19 mouse cellular contexts compared by ENCODE assay signal in genomic region chr8:57457942-57458341, GRCm38 (mm10). TPM values are rescaled to one million over a fixed set of nuclear protein-coding genes. Genes with fewer than 3 reads are reported as not detected.
DNase-seq lines count a peak whose midpoint lies in the region; ATAC-seq and TF ChIP-seq lines count a peak whose summit lies in the region.
"Had no signal": no experiment of that assay in that cellular context is flagged by ENCODE, and none has a peak within 500 bp of the region (broad histone marks: within the 10 kb centered on the region; RNA-seq: fewer than 3 reads in every experiment).

No protein-coding gene starts in this region.

- no peaks in the 10 kb centered on the region for H3K27me3 ChIP-seq in forebrain, postnatal 0 days (ENCODE audit: insufficient read depth, low read length)
- no peaks in the 10 kb centered on the region for H3K27me3 ChIP-seq in forebrain, embryonic 10.5 days (ENCODE audit: poor library complexity, severe bottlenecking)
- no peaks in the 10 kb centered on the region for H3K27me3 ChIP-seq in lung, embryonic 16.5 days (ENCODE audit: control insufficient read depth, insufficient read depth, low read depth, low read length)
- no peaks in the 10 kb centered on the region for H3K27me3 ChIP-seq in limb, embryonic 14.5 days (ENCODE audit: control insufficient read depth, insufficient read depth, low read length)
- H3K27me3 ChIP-seq: forebrain, embryonic 13.5 days; midbrain, embryonic 15.5 days; stomach, embryonic 15.5 days had no signal

- no peaks in the 10 kb centered on the region for H3K4me1 ChIP-seq in forebrain, postnatal 0 days (ENCODE audit: insufficient read depth)
- no peaks in the 10 kb centered on the region for H3K4me1 ChIP-seq in forebrain, embryonic 10.5 days
- H3K4me1 ChIP-seq in lung, embryonic 16.5 days (replicated peaks; ENCODE audit: control insufficient read depth, insufficient read depth, low read length), result 0 out of 2 replicates have a peak, but pooled peaks cover 3% of the 10 kb centered on the region
- peaks cover 9% of the 10 kb centered on the region; the same call in 1 of the 2 replicates for H3K4me1 ChIP-seq in limb, embryonic 14.5 days (ENCODE audit: control insufficient read depth, insufficient read depth, low read length)
- H3K4me1 ChIP-seq: forebrain, embryonic 13.5 days; midbrain, embryonic 15.5 days; stomach, embryonic 15.5 days had no signal

- no peak for DNase-seq in forebrain, postnatal 0 days
- DNase-seq in forebrain, embryonic 10.5 days (ENCODE audit: extremely low spot score, low spot score), result no peak
- DNase-seq in lung, postnatal 4 days, result no peak
- peak; percentile 43 for DNase-seq in adrenal gland, postnatal 10 days
- peak; percentile 65 for DNase-seq in limb, embryonic 14.5 days (ENCODE audit: low spot score)
- DNase-seq in retina, embryonic 14.5 days (ENCODE audit: low spot score), result no peak
- DNase-seq: cerebellum, adult 2 months; cerebellum, postnatal 36 days; gastrocnemius, postnatal 25 days; liver, postnatal 0 days had no signal

- no peak overlapping the region for H3K9ac ChIP-seq in forebrain, postnatal 0 days
- no peak overlapping the region for H3K9ac ChIP-seq in lung, embryonic 16.5 days (ENCODE audit: low read length)
- H3K9ac ChIP-seq in limb, embryonic 14.5 days (ENCODE audit: low read depth, low read length, severe bottlenecking), result no peak overlapping the region
- H3K9ac ChIP-seq: forebrain, embryonic 13.5 days; liver, postnatal 0 days; midbrain, embryonic 15.5 days; stomach, embryonic 15.5 days had no signal

- no peak for TF ChIP-seq POLR2A in limb, embryonic 14.5 days (IDR thresholded peaks at IDR 0.05; ENCODE audit: borderline replicate concordance, extremely low read depth, insufficient read depth, insufficient read length)

- no peak for ATAC-seq in forebrain, postnatal 0 days
- ATAC-seq in lung, embryonic 16.5 days (ENCODE audit: low read depth), result peak; percentile 28; the same call in 1 of the 2 replicates
- peak; percentile 62; the same call in 1 of the 2 replicates for ATAC-seq in limb, embryonic 14.5 days (ENCODE audit: low FRiP score, low read depth)
- ATAC-seq: liver, postnatal 0 days; midbrain, embryonic 15.5 days had no signal

- no peaks in the 10 kb centered on the region for H3K9me3 ChIP-seq in forebrain, postnatal 0 days (ENCODE audit: low read length)
- no peaks in the 10 kb centered on the region for H3K9me3 ChIP-seq in forebrain, embryonic 10.5 days
- no peaks in the 10 kb centered on the region for H3K9me3 ChIP-seq in lung, embryonic 16.5 days (ENCODE audit: control insufficient read depth, low read length)
- H3K9me3 ChIP-seq in limb, embryonic 14.5 days (ENCODE audit: control insufficient read depth, low read length), result no peaks in the 10 kb centered on the region
- H3K9me3 ChIP-seq: forebrain, embryonic 13.5 days; midbrain, embryonic 15.5 days; stomach, embryonic 15.5 days had no signal

- no peak overlapping the region for H3K4me3 ChIP-seq in forebrain, postnatal 0 days (ENCODE audit: low read depth, low read length)
- no peak overlapping the region for H3K4me3 ChIP-seq in forebrain, embryonic 10.5 days
- H3K4me3 ChIP-seq in lung, embryonic 16.5 days (ENCODE audit: low read length), result no peak overlapping the region
- no peak overlapping the region for H3K4me3 ChIP-seq in limb, embryonic 14.5 days (replicated peaks; ENCODE audit: low read length)
- H3K4me3 ChIP-seq: forebrain, embryonic 13.5 days; midbrain, embryonic 15.5 days; myocyte; stomach, embryonic 15.5 days had no signal

- no peak for TF ChIP-seq CTCF in forebrain, postnatal 0 days (IDR thresholded peaks at IDR 0.05; ENCODE audit: low read depth)

- H3K27ac ChIP-seq in forebrain, postnatal 0 days (ENCODE audit: low read depth, low read length), result no peak overlapping the region
- H3K27ac ChIP-seq in forebrain, embryonic 10.5 days, result no peak overlapping the region
- no peak overlapping the region for H3K27ac ChIP-seq in lung, embryonic 16.5 days (ENCODE audit: low read length)
- no peak overlapping the region for H3K27ac ChIP-seq in limb, embryonic 14.5 days (replicated peaks; ENCODE audit: low read depth, low read length)
- H3K27ac ChIP-seq: forebrain, embryonic 13.5 days; midbrain, embryonic 15.5 days; stomach, embryonic 15.5 days had no signal

- H3K36me3 ChIP-seq in forebrain, postnatal 0 days (ENCODE audit: insufficient read depth), result no peaks in the 10 kb centered on the region
- no peaks in the 10 kb centered on the region for H3K36me3 ChIP-seq in forebrain, embryonic 10.5 days (replicated peaks)
- H3K36me3 ChIP-seq in lung, embryonic 16.5 days (ENCODE audit: control insufficient read depth, insufficient read depth, low read length), result no peaks in the 10 kb centered on the region
- H3K36me3 ChIP-seq in limb, embryonic 14.5 days (ENCODE audit: control insufficient read depth, insufficient read depth, low read length), result no peaks in the 10 kb centered on the region
- H3K36me3 ChIP-seq: midbrain, embryonic 15.5 days; stomach, embryonic 15.5 days had no signal

- 0 out of 2 replicates have a peak overlapping the region, but pooled peaks have one; percentile 37 for H3K4me2 ChIP-seq in forebrain, postnatal 0 days (ENCODE audit: low read depth)
- H3K4me2 ChIP-seq in lung, embryonic 16.5 days (ENCODE audit: low read depth, low read length), result no peak overlapping the region
- peak overlapping the region; percentile 27; the same call in 1 of the 2 replicates for H3K4me2 ChIP-seq in limb, embryonic 14.5 days (replicated peaks; ENCODE audit: low read depth, low read length, severe bottlenecking)
- H3K4me2 ChIP-seq: forebrain, embryonic 13.5 days; midbrain, embryonic 15.5 days; stomach, embryonic 15.5 days had no signal

- WGBS in forebrain, postnatal 0 days, result 64% methylated on average over 3 of the region's 3 CpGs
- WGBS in forebrain, embryonic 10.5 days, result 83% methylated on average over 3 of the region's 3 CpGs
- WGBS in lung, embryonic 16.5 days, result 47% methylated on average over 3 of the region's 3 CpGs
- 36% methylated on average over 3 of the region's 3 CpGs for WGBS in limb, embryonic 14.5 days

RNA-seq across cellular contexts. Expression of gene Scrg1, which starts 2.2 kb away (rescaled TPM):
- total RNA-seq in forebrain, postnatal 0 days (2014; rRNA removed), result 15.4 and 20.4 TPM in 2 replicates
- polyA plus RNA-seq in forebrain, postnatal 0 days (2015; fragmentation: Nextera tagmentation; extraction: Ambion mirVana), result 39.8 and 44.4 TPM in 2 replicates
- not detected in 2 replicates for polyA plus RNA-seq in forebrain, embryonic 10.5 days (2016; fragmentation: Nextera tagmentation; extraction: Ambion mirVana)
- 0.64 and 0.68 TPM in 2 replicates for polyA plus RNA-seq in lung, embryonic 16.5 days (2015; fragmentation: Nextera tagmentation; extraction: Ambion mirVana)
- total RNA-seq in adrenal gland, postnatal 10 days (2021), result 1 to 10 TPM in 1 of 2 experiments, under 1 TPM in 1; 0.45 to 1.2 TPM
- 38.9 and 39.5 TPM in 2 replicates for polyA plus RNA-seq in limb, embryonic 14.5 days (2012; rRNA removed)
- polyA plus RNA-seq in limb, embryonic 14.5 days (2014; fragmentation: Nextera tagmentation; extraction: Ambion mirVana), result 23.7 and 24.1 TPM in 2 replicates
- total RNA-seq: gastrocnemius, postnatal 25 days; hematopoietic stem cell, adult 5-6 weeks; liver, adult 2 months had no signal
- polyA plus RNA-seq: kidney, embryonic 14.5 days; liver, adult 2 months; myocyte; thymus, postnatal 0 days had no signal

RNA-seq across cellular contexts. Expression of gene Sap30, which starts 29.7 kb away (rescaled TPM):
- total RNA-seq in forebrain, postnatal 0 days (2014; rRNA removed), result 28.4 and 42.0 TPM in 2 replicates
- polyA plus RNA-seq in forebrain, postnatal 0 days (2015; fragmentation: Nextera tagmentation; extraction: Ambion mirVana), result 29.0 and 41.5 TPM in 2 replicates
- polyA plus RNA-seq in forebrain, embryonic 10.5 days (2016; fragmentation: Nextera tagmentation; extraction: Ambion mirVana), result 83.3 and 91.6 TPM in 2 replicates
- 26.7 and 28.1 TPM in 2 replicates for polyA plus RNA-seq in lung, embryonic 16.5 days (2015; fragmentation: Nextera tagmentation; extraction: Ambion mirVana)
- 10 to 100 TPM in 1 of 2 experiments, 1 to 10 TPM in 1; 9.8 to 10.3 TPM for total RNA-seq in adrenal gland, postnatal 10 days (2021)
- 27.7 and 32.6 TPM in 2 replicates for polyA plus RNA-seq in limb, embryonic 14.5 days (2012; rRNA removed)
- 35.8 and 40.1 TPM in 2 replicates for polyA plus RNA-seq in limb, embryonic 14.5 days (2014; fragmentation: Nextera tagmentation; extraction: Ambion mirVana)

RNA-seq across cellular contexts. Expression of gene Hmgb2, which starts 53.8 kb away (rescaled TPM):
- total RNA-seq in forebrain, postnatal 0 days (2014; rRNA removed), result 17.2 and 27.8 TPM in 2 replicates
- polyA plus RNA-seq in forebrain, postnatal 0 days (2015; fragmentation: Nextera tagmentation; extraction: Ambion mirVana), result 61.1 and 74.8 TPM in 2 replicates
- polyA plus RNA-seq in forebrain, embryonic 10.5 days (2016; fragmentation: Nextera tagmentation; extraction: Ambion mirVana), result 671 and 721 TPM in 2 replicates
- polyA plus RNA-seq in lung, embryonic 16.5 days (2015; fragmentation: Nextera tagmentation; extraction: Ambion mirVana), result 440 and 491 TPM in 2 replicates
- 10 to 100 TPM; 79.0 to 96.4 TPM for total RNA-seq in adrenal gland, postnatal 10 days (2021)
- 86.9 and 199 TPM in 2 replicates for polyA plus RNA-seq in limb, embryonic 14.5 days (2012; rRNA removed)
- polyA plus RNA-seq in limb, embryonic 14.5 days (2014; fragmentation: Nextera tagmentation; extraction: Ambion mirVana), result 290 and 314 TPM in 2 replicates

Comparison
In these comparisons a context has a peak if more than half of its experiments do, and no peak if none do; other contexts are left out.
1. RNA of gene Scrg1, which starts 2.2 kb away (polyA plus RNA-seq): 39.8 to 44.4 TPM in forebrain, postnatal 0 days and 23.7 to 39.5 TPM in limb, embryonic 14.5 days; 0.64 to 0.68 TPM in lung, embryonic 16.5 days and not detected in forebrain, embryonic 10.5 days; every median in the first group is over 10 times any median in the second.
2. DNase-seq: peak in adrenal gland, postnatal 10 days (single experiment) and limb, embryonic 14.5 days (single experiment); none in forebrain, postnatal 0 days (single experiment), forebrain, embryonic 10.5 days (single experiment), lung, postnatal 4 days (0 of 2) and retina, embryonic 14.5 days (single experiment).